Mouse (Mus musculus) yolk sac, embryonic 10.5 days (tissue): ENCODE measurements at regions not wholly inside any gene's neighbourhood (a gene's known extent, or its start where the extent isn't known, plus 50 kb on each side); places are given as distances from the start of the nearest gene placed in this dataset.
A peak's percentile ranks its signal among the peaks of the same experiment; 100 is the strongest.
"Not testable (repeated sequence)": the region's sequence is repeated elsewhere in the genome, so short reads cannot be mapped to it uniquely, and the experiment has no call there.

Experiments used
- DNase-seq: peaks from one replicate; pipeline ENCODE4 v3.0.0-alpha.2; 2017; ENCODE audit warnings: low spot score

DNA sequence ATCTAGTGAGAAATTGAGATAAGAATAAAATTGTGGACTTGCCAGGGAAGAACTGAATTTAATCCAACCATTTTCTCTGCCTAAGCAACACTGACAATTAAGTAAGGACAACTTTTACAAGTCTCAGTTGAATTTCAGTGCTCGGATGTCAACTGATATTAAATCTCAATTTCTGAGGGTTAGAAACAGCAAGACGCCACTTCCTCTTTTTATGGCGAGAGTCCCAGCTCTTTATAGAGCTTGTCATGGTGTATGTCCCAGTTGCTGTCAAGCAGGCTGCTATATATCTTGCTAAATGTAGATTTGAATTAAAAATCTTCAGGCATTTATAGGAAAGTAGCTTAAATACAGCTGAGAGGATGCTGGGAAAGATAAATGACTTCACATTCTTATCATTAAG is 697.8 kb upstream of the Got2 start:
- DNase-seq, result no peak

DNA sequence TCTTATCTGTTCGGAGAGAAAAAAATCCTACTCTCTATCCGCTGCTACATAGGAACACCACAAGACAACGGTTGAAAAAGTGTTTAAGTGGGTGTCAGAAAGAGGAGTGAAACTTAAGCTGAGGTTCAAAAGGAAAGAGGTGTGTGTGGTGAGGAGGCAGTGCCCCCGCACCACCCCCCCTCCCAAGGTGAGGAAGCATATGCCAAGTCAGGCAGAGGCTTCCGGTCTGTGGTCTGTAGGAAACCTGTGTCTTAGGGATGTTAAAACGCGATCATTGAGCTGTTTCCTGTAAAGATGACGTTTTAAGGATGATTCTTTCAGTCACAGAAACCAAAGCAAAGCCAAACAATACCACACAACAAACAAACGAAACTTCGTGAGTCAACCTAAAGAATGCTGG is 664.2 kb upstream of the Got2 start:
- no peak for DNase-seq

DNA sequence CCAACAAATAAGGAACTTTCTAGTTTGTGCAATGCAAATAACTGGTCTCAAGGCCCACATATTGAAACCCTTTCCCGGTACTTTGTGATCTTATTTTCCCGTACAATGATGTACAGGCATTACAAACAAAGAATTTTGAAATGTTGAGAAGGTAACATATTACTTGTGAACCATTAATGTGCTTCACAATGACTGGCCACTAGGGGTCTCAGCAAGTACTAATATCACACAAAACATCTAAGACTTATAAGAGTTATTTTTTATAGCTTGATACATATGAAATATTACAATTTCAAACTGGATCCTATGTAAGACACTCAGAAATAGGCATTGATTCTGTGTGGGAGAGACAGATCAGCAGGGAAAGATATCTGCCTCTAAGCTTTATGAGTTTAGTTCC is 662.1 kb upstream of the Got2 start:
- DNase-seq, result no peak

DNA sequence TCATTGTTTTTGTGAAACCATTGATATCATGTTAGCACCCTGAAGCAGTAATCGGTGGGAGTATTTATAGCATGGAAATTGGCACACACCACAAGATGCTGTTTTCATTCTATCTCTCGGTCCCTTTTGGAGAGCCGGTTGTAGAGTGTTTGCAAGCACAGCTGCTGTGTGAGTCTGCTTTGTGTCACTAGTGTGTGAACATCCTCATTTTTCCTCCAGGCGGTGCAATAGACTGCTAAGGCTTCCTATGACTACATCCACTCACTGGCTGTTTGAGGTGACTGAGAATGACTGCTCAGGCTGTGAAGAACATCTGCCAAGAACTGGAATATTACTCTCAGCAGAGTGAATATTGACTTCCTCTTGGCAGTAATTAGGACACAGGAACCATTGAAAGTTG is 660.3 kb upstream of the Got2 start:
- DNase-seq, result no peak

DNA sequence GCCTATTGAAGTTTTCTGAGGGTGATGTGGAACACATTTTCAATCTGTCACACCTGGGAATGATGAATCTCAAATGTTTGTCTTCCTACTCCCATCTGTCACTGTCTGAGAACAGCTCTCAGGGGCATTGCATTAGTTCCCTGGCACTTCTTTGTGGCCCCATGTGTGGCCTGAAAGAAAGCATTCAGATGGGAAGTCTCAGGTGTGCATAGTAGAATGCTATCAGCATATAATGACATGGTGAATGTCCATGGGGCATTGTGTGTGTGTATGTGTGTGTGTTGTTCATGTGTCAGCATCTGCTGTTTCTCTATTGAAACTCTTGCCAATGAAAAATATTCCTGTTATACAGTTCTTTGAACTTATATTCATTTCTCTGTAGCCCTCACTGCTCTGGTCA is 659.8 kb upstream of the Got2 start:
- no peak for DNase-seq

DNA sequence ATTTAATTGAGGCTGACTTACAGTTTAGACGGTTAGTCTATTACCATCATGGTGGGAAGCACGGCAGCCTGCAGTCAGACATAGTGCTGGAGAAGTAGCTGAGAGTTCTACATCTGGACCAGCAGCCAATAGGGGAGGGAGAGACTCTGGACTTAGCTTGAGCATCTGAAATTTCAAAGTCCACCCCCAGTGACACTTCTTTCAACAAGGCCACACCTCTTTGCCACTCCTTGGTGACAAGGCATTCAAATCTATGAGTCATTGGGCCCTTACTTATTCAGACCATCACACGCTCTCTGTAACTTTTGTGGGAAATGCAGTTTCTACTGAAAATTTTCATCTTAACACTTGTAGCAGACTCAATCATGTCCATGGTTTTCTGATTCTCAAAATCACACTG is 653.9 kb upstream of the Got2 start:
- no peak for DNase-seq

DNA sequence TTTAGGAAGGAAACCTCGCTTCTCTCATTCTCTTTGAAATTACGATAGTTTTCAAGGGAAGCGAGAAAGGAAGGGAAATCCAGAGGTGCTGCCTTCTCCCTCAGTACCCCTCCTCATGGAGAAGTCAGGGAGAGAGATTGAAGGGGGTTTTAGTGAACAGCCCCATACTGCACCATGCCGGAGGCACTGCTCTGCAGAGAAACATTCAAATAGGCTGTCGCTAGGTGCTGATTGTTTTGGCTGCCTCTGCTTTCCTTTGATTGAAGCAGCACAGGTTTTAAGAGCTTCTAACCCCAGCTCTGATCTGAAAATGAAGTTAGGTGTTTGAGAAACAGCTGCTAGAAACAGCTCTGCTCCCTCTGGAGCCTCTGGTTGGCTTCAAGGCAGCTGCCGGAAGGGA is 610.5 kb upstream of the Got2 start:
- no peak for DNase-seq

DNA sequence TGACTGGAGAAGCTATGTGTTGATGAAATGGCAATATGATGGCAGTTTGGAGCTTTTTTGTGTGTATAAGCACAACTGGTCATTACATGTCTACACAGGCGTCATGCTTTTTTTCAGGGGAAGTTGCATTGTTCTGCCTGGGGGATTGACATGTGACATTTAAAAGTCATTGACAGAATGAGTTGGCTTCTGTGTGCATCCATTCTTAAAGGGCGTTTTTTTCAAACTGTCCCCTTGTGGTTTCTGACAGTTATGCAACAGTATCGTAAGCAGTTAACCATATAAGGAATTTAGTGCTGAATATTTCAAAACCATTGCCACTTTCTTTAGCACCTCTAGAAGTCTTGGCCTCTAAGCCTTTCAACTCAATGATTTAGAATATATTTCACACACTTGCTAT is 607.1 kb upstream of the Got2 start:
- no peak for DNase-seq

DNA sequence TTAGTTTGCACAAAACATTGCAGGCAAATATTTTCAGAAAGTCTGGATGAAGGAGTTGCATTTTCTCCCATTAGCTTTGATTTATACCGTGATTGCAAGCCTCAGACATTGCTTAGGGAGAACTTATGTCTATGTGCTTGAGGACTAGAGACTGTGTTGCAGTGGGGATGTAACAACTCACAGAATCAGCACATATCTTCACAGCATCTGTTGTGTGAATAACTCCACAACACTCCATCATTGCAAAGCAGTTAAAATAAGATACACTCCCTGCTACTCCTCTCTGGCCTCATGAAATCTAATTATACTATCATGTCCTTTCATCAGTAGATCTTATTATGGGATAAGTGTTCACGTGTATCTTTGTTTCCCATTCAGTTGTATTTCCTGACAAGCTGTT is 601.5 kb upstream of the Got2 start:
- no peak for DNase-seq

DNA sequence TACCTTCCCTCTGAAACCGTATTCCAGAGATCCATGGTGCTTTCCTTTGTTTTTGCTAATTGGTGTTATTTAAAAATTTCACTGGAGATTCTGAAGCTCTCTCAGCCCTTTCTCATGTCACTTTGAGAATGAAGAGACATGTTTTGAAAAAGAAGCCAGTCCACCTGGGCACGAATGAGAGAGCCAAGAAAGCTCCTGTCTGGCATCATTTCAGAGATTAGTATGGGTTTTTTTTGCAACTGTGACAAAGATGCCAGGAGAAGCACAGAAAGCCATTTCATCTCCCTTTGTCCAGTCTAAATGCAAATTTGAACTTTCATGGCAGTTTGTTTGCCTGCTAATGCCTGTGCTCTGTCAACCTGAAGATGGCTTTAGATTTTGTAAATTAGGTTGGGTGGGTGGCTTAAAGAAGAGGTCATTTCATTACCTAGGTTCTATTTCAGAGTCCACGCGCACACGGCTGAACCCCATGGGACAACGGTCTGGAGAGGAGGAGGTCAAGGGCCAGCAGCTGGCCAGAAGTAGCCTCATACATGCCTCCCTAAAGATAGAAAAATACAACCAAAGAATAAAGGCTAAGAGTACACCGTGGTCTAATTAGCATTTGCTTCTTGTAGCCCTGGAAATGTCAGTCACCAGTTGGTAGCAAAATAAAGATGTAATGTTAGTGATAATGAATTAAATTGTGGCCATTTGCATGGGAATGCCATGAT is 600.5 kb upstream of the Got2 start:
- DNase-seq, result no peak

DNA sequence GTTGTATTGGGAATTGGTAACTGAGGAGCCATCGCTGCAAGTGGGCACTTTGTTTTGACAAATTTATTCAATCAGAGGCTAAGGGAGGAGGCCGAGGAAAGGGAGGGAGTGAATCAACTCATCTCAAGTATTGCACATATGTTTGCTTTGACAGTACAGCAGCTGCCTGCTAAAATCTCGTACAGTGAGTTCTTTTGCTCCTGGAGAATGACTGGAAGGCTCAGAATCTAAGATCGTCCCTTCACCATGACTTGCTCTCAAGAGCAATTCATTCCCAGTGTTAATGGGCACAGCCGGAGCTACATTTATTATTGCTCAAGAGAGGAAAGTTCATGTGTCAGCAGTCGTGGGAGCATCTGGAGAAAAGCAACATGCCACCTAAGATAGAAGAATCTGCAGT is 567.6 kb upstream of the Got2 start:
- DNase-seq, result no peak

DNA sequence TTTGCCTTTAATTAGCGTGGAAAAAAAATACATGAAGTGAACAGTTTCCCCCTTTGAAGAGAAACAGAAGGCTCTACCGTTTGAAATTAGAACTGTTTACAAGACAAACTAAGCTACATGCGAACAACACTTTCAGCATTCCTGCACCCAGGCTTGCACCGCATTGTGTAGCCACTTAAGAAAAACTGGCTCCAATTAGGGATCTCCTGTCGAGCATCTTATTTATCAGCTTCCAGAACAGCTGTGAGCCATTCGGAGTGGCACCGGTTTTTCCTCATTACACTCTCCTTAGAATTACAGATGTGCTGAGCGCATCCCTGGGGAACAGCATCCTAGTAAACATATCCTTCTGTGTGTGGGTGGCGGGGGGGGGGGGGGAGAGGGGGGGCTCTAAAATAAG is 567.0 kb upstream of the Got2 start:
- no peak for DNase-seq

DNA sequence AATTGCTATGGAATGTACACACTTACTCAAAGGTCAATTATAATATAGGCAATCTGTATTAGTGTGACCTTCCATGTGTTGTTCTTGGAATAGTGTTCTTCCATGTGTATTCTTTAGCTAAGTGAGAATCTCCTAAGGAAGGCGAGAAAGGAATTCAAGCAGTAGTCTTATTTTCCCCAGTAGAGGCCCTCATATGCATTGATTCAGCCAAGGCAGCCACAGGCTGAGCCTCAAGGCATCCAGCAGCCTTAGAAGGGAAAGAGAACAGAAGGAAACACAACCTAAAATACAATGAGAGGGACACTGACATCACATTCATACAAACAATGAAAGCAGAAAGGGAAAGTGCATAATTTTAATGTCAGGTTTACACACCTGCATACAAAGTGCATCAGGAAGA is 541.4 kb upstream of the Got2 start:
- no peak for DNase-seq

DNA sequence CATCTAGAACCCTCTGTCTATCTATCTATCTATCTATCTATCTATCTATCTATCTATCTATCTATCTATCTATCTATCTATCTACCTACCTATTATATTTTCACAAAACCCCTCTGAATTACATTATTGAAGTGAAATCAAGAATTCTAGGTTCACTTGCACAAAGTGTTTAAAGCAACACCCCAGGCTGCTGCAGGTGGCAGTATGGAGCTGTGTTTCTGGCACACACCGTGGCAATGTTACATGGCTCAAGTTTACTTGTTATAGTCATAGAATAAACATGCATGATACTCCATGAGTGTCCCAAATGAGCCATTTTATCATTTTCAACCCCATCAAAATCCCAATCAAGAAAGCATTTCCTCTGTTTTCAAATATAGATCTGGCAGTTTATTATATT is 538.6 kb upstream of the Got2 start:
- DNase-seq, result no peak

DNA sequence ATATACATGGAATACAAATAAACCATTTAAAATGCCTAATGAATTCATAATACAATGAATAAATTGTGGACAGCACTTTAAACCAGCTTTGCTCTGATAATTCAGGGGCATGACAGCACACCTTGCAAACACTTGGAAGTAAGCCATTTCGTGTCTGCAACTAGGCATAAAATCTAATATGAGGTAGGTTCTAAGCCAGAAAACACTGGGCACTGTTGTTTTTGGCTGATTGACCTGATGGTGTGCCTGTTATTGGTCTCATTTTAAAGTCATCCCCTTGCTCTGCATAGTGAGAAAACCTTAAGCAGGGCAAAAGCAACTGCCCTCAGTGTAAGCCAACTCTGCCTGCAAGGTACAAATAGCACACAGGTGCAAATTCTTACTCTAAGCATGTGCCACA is 521.3 kb upstream of the Got2 start:
- no peak for DNase-seq

DNA sequence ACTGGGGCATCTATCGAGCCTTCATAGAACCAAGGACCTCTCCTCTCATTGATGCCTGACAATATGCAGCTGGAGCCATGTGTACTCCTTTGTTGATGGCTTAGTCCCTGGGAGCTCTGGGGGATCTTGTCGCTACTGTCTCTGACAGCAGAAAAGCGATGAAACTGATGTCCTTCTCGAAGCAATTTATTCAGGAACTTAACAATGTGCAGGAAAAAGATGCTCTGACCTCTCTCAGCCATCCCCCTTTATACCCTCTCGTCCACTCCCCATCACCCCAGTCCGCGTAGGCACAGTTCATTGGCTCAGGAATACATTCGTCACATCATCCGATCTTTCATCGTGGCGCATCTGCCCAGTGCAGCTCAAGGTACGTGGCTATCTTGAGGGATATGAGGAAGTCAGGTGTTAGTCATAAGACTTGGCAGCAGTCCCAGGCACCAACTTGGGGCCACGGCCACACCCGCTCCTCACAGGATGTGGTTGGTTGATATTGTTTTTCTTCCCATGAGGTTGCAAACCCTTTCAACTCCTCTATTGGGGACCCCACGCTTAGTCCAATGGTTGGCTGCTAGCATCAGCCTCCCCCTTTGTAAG is 516.3 kb upstream of the Got2 start:
- no peak for DNase-seq

DNA sequence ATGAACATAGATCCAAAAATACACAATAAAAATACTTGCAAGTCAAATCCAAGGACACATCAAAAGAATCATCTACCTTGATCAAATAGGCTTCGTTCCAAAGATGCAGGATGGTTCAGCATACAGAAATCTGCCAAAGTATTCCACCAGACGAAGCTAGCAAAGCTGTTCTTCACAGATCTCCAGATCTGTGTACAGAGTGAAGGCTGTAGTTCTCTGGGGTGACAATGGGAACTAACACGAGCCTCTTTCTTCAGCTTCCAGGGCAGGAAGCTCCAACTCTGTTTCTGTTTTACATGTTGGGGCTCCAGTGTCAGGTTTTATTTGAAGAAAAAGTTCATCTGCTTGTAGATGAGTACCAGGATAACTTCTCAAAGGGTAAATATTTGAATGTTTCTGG is 515.3 kb upstream of the Got2 start:
- DNase-seq, result no peak

DNA sequence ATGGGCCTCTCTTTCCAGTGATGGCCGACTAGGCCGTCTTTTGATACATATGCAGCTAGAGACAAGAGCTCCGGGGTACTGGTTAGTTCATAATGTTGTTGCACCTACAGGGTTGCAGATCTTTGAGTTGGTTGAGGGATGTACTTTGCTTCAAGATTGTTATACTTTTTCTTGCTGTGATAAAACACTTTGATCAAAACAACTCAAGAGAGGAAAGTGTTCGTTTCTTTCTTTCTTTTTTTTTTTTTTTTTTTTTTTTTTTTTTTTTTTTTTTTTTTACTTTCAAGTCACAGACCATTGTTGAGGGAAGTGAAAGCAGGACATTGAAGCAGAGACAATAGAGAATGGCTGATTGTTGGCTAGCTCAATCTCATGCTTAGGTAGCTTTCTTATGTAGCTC is 511.0 kb upstream of the Got2 start:
- DNase-seq, result not testable (repeated sequence)

DNA sequence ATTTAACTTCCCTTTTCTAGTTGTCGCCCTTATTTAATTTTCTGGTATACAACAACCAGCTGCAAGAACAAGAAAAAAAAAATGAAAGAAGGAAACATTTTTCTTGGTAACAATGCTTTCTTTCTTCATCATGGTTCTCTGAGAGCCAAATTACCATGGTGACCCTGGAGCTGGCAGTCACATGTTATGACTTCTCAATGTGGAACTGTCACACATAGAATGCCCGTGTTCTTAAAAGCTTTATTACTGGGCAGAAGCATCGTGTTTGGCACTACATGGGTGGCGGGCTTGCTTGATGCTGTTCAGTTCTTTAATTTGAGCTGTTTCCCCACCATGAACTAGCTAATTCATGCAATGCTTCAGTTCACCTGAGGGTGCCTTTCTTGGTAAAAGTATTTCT is 504.7 kb upstream of the Got2 start:
- no peak for DNase-seq

DNA sequence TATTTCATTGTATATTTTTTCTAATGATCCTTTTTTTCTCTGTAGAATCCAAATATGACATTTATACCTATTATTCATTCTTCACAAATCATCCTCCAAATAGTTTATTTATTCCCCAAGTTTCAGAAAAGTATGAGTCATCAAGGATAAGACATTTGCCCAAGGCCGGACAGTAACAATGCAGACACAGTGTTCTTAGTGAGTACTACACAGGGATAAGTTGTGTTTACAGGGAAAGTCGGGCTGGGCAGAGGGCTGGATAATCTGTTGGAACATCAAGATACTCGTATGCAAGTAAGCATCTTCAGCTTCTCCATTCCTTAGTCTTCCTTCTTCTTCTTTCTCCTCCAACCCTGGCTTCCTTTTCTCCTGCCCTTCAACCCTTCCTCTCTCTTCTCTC is 500.9 kb upstream of the Got2 start:
- no peak for DNase-seq

DNA sequence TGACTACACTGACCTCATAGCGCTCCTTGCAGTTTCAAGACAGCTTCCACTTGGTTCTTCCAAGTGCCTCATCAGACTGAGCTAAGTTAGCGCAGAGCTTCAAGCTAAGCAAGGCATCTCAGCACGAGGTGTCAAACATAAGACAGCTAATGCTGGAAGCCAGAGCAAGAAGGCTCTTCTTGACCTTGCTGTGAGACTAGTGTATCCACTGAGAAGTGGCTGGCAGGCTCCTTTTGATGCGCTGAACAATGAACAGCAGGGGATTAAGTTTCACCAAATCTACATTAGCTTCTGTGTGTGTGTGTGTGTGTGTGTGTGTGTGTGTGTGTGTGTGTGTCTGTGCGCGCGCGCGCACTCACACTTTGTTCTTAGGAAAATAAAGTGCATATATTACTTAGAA is 482.2 kb upstream of the Got2 start:
- no peak for DNase-seq

DNA sequence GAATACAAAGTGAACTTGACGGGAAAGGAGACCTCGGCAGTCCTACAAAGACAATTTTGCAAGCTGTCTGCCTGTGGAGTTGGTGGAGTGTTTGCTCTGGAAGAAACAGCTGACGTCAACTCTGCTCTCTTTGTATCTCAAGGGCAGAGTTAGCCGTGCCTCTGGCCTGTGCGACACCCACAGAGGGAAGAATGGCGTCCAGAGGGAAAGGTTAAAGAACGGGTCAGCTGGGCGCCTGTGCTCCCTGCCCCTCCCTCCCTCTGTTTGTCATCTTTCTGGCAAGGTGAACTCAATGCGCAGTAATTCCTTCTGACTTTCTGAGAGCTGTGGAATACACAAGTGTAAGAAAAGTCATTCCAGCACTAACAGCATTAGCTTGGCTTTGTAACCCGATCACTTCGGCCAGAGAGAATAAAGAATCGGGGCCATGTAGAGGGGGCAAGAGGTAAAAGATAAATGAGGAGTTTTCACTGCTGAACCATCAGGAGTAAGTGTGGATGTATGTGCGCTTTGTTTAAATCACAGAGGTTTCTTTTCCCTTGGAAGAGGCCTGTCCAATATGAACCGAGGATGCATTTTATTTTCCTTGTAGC is 474.6 kb upstream of the Got2 start:
- DNase-seq, result peak; percentile 13

DNA sequence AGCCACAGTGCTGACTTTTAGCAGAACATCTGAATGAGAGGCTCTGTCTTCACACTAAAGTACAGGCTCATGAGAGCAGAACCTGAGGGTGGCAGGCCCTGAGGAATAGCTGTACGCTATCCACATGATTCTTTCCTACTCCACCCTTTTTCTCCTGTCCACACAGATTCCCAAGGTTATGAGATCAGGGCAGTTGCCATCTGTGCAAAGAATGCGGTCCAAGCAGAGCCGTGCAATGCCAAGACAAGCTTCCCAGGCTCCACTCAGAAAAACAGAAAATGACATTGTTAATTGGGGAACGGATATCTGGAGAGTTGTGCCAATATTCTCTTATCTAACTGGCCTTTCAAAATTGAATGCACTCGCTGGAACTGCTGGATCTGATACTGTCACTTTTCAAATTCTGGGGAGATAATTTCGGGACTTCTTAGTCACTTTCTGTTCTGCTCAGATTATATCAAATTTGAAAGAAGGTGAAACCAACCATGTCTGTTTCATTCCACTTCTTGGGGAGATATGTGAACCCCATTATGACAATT is 462.3 kb upstream of the Got2 start:
- no peak for DNase-seq

DNA sequence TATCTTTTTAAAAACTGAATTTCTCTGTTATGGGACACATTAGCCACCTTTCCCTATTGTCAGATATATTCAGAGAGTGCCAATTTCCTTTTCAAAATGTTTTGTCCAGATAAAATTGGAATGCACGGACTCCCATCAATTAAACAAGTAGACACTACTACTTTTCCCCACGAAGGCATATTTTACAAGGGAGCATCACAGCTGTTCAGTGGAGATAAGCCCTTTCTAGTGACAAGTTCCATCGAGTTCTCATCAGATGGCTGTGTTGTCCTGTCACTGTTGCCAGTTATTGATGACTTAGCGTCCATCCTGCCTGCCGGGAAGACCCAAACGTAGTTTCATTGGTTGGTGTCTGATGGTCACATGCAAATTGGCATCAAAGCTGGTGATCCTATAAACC is 461.2 kb upstream of the Got2 start:
- DNase-seq, result no peak
